Mouse (Mus musculus): ENCODE results near the gene Tssk4.

DNA sequence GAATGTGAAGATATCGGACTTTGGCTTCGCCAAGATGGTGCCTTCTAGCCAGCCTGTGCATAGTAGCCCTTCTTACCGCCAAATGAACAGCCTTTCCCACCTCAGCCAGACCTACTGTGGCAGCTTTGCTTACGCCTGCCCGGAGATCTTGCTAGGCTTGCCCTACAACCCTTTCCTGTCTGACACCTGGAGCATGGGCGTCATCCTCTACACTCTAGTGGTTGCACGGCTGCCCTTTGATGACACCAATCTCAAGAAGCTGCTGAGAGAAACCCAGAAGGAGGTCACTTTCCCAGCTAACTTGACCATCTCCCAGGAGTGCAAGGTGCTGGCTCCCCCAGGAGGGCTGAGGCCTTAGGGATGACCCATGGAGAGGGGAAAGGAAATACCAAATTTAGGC is 1.5 kb downstream of the Tssk4 start:
- TF ChIP-seq CTCF (IDR thresholded peaks at IDR 0.05; ENCODE audit: extremely low read depth, insufficient read depth, insufficient read length, insufficient replicate concordance) (no peak), POLR2A (IDR thresholded peaks at IDR 0.05; ENCODE audit: low read depth, low read length) (no peak)

All from spleen, adult 2 months (tissue).